Mouse (Mus musculus): Measurements from ENCODE around the gene Ctps2.

GRCm38 (mm10) chrX:162915697-162916096 lies 14.7 kb downstream of the Ctps2 start:
- TF ChIP-seq POLR2A (IDR thresholded peaks at IDR 0.05; ENCODE audit: low read depth, low read length) = no peak
- peak; percentile 16; the same call in 1 of the 2 replicates for TF ChIP-seq CTCF (IDR thresholded peaks at IDR 0.05; ENCODE audit: borderline replicate concordance, insufficient read depth, low read length)

Data from embryonic fibroblast, embryonic 13.5 days (primary cell).